Mouse (Mus musculus) gastrocnemius, postnatal 25 days (tissue): ENCODE results near the gene Sort1. TPM values are rescaled to one million over a fixed set of nuclear protein-coding genes. Genes with fewer than 3 reads are reported as not detected.
"Not testable (repeated sequence)": the region's sequence is repeated elsewhere in the genome, so short reads cannot be mapped to it uniquely, and the experiment has no call there.

Experiments
- DNase-seq: peaks from one replicate; pipeline ENCODE4 v3.0.0; 2022
- long read RNA-seq, 2 experiments: library from polyadenylated mRNA; stranded (forward); transcript quantifications; one replicate each; pipeline ENCODE4 v2.0.0; 2021
- total RNA-seq, 2 experiments: library from RNA; stranded (reverse); gene quantifications; 1 replicate in 1 of 2; 2 replicates in 1 of 2; pipeline ENCODE4 v1.2.3; 2021

The Sort1 gene
- total RNA-seq, result 10 to 100 TPM; 34.0 to 48.3 TPM
- long read RNA-seq, experiment 1, full-length matches to known transcripts, result 1 of 11 reads
- long read RNA-seq, experiment 1, partial matches to known transcripts, result 0 of 11 reads
- long read RNA-seq, experiment 1, other reads (novel, unspliced or antisense), result 10 of 11 reads
- long read RNA-seq, experiment 2, full-length matches to known transcripts, result 2 of 9 reads
- long read RNA-seq, experiment 2, partial matches to known transcripts, result 1 of 9 reads
- long read RNA-seq, experiment 2, other reads (novel, unspliced or antisense), result 6 of 9 reads

GRCm38 (mm10) chr3:108283781-108284601, at the start of gene Sort1:
Gene Sort1 (plus strand): TSS chr3:108284082.
- peak; percentile 87 for DNase-seq

DNA sequence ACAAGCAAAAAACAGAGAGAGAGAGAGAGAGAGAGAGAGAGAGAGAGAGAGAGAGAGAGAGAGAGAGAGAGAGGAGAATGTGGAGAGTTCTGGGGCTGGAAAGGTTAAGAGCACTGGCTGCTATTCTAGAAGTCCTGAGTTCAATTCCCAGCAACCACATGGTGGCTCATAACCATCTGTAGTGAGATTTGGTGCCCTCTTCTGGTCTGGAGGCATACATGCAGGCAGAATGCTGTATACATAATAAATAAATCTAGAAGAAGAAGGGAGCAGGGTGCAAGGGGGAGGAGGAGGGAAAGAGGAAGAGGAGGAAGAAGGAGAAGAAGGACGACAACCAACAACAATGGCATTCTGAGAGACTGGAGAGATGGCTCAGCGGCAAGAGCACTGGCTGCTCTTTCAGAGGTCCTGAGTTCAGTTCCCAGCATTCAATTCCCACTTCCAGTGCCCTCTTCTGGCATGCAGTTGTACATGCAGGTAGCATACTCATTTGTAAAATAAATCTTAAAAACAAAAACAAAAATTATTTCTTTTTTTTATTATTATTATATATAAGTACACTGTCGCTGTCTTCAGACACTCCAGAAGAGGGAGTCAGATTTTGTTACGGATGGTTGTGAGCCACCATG, 46.3 kb upstream of the Sort1 start:
- DNase-seq, result not testable (repeated sequence)

GRCm38 (mm10) chr3:108241243-108241839, 42.5 kb upstream of the Sort1 start:
- no peak for DNase-seq

GRCm38 (mm10) chr3:108246857-108247256, 37.0 kb upstream of the Sort1 start:
- DNase-seq, result no peak

DNA sequence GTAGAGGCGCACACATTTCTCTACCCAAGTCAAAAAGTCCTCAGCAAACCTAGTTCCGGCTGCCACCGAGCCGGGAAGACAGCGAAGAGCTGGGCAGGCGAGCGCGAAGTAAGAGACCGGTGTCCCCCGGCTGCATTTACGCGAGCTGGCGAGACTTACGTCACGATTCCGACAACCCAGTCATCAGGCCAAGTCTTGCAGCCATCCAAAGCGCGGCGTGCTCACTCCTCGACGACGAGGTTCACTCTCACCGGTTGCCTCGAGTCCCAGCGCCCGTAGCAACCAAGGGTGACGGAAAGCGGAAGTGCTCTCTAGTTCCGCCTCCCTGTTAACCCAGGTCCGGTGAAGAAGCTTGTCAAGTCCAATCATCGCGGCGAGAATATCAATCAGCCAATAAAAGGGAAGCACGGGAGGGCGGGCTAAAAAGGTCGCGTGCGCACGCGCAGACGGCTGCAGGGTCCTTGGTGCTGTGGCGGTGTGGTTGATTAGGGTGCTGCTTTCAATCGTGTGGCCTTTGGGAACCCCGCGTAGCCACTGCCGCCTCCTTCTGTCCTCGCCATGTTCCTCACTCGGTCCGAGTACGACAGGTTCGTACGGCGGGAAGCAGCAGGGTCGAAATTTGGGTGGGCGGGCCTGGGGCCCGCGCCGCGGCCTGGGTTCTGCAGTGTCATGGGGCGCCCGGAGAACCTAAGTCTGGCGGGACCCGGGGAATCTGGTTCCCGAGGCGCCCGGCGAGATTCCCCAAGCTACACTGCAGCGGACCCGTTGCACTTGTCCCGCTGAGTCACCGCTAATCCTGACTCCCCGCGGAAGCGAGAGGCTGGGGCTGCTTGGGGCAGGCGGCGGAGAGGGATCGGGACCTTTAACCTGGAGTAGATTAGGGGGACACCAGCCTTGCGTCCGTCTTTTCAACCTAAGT, 26.9 kb upstream of the Sort1 start, which contains the start of gene Psma5:
Gene Psma5, plus strand, starts transcription at position 208 of the 919 bp plus-strand sequence.
- peak; percentile 95 for DNase-seq

- DNase-seq, result no peak
These were observed 25.9 kb upstream of the Sort1 start for GRCm38 (mm10) chr3:108257831-108258500.

DNA sequence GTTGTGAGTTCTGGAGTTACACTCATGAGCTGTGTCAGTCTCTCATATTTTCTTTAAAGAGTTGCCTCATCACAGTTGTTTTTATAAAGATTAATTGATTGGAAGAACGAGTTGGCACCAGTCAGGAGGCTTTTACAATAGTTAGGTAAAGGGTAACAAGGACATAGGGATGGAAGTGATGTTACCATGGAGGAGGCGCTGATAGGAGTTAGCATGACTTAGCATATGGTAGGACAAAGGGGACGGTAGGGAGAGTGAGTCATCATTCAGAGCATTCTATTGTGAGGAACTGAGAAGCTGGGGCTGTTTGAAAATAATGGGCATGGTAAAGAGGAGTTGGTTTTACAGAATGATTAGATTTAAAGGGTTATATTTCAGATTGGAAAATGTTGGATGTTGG, 24.6 kb upstream of the Sort1 start:
- no peak for DNase-seq

- DNase-seq, result peak; percentile 31
These were observed 4.4 kb upstream of the Sort1 start for GRCm38 (mm10) chr3:108279495-108279894.

DNA sequence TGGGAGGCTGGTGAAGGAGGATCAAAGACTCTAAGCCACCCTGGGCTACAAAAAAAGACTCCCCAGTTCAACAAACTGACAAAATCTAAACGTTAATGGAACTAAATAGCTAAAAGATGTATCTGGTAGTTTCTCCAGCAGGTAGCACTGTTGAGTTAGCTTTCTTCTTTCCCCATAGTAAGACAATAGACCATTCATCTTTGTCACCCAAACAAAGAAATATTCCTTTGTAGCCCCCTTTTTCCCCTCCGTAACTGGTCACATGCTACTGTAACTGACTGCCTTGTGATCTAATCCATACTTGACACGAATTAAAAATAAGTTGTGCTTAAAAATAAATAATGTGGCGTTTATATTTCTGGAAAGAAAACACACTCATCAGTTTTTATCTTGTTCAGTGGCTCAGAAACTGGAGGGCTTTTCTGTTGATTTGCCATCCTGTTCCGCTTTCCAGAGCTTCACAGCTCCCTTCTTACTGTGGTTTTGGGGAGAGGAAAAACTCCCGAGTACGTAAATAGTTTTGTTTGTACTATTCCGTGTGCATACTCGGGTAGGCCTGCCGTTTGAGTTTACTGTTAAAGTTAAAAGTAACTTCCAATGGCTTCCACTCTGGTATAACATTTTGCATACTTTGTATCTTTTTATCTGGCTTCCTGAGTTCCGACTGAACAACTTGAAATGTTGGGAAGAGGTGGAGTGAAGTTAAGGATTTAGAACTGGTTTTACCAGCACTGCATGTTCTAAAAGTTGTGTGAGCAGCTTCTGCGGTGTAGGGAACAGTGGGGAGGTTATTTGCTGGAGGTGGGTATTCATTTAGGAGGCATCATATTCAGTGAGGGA, 1.3 kb upstream of the Sort1 start:
- DNase-seq, result no peak

DNA sequence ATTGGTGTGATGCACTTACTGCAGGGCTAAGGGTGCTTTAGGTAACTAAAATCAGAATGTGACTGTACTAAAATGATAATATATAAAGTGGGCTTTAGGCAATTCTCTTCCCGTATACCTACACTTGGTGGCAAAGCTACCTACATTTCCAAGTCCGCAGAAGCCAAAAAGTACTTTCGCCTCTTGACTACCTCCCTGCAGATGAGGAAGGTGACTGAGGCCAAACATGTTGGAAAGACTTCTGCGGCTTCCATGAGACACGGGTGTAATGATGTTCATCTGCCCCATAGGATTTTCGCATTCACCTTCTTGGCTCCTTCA, 681 bp upstream of the Sort1 start:
- no peak for DNase-seq

DNA sequence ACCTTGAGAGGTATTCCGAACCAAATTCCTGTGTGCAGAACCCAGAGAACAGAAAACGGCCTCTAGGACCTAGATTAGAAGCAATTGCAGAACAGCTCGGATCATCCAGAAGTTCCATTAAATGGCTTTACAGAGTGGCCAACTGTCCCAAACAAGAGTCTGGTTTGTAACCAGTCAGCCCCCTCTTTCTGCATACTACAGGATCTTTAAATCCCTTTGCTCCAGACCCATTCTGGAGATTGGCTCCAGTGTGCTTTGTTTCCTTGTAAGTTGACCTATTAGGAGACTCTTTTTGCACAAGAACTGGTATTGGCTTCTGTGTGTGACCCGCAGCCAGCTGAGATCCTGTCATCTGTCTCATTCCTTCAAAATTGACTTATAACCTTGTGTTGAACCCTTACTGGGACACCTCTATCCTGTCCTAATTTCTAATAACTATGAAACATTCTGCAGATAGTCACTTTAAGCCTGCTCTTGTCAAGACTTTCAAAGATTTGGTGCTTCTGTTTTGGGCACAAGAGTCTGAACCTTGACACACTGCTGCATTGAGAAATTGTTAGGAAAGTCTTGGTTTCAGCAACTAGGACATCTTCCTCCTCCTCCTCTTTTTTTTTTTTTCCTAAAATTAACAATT, 1.3 kb downstream of the Sort1 start:
- no peak for DNase-seq

DNA sequence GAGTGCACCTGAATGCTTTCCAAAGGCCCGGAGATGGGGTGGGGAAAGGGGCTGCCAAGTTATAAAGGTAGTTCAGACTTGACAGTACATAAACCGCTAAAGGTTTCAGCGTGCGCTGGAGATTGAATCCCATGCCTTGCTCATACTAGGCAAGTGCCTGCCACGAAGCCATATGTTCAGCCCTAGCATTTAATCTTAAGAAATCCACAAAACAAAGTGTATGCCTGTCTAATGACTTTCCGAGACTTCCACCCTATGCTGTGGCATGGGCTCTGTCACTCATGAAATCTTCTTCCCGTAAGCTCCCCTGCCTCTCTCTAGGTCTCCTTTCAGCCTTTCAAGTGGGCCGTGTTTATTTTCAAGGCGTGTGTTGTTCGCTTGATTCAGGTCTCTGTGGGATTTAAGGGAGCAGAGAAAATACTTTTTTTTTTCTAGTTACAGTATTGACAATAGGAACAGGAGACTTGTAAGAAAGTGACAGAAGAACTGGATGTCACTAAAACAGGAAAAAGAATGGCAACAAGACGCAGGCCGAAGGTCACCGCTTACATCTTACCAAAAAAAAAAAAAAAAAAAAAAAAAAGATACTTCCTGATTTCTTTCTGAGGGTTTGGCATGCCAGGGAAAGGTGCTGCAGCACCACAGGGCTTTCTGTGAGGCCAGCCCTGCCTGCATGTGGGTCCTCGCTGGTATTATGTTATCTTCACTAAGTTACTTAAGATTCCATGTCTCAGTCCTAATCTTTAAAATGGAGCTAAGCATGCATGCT, 3.0 kb downstream of the Sort1 start:
- no peak for DNase-seq

GRCm38 (mm10) chr3:108287811-108288805, 4.2 kb downstream of the Sort1 start:
- no peak for DNase-seq

- DNase-seq, result no peak
These were observed 5.6 kb downstream of the Sort1 start for GRCm38 (mm10) chr3:108289311-108290130.

GRCm38 (mm10) chr3:108291036-108291799, 7.3 kb downstream of the Sort1 start:
- no peak for DNase-seq

GRCm38 (mm10) chr3:108294398-108294797, 10.5 kb downstream of the Sort1 start:
- DNase-seq, result no peak
